Mouse (Mus musculus) stomach, postnatal 0 days (tissue): Measurements from ENCODE around the gene Serpina3m. TPM values are rescaled to one million over a fixed set of nuclear protein-coding genes. Genes with fewer than 3 reads are reported as not detected.
"Not testable (repeated sequence)": the region's sequence is repeated elsewhere in the genome, so short reads cannot be mapped to it uniquely, and the experiment has no call there.

ENCODE experiments used
- ATAC-seq: fragments of 200-750 bp; cut with Nextera tagmentation; 2 replicates; pipeline ENCODE4 v1.8.0; 2017; ENCODE audit not compliant: low FRiP score, low TSS enrichment
- DNase-seq: peaks from one replicate; pipeline ENCODE4 v3.0.0-alpha.2; 2016; ENCODE audit warnings: low spot score
- H3K27ac ChIP-seq: fragments of 300-500 bp; sonication (generic); replicated peaks from 2 replicates; pipeline ENCODE4 v1.5.1; 2014; ENCODE audit warnings: mild to moderate bottlenecking, control low read depth
- H3K27me3 ChIP-seq: fragments of 300-500 bp; sonication (generic); 2 replicates; pipeline ENCODE4 v1.6.1; 2014; ENCODE audit warnings: low read length; ENCODE audit not compliant: control insufficient read depth, insufficient read depth
- H3K36me3 ChIP-seq: fragments of 300-500 bp; sonication (generic); 2 replicates; pipeline ENCODE4 v1.6.1; 2014; ENCODE audit warnings: low read length, mixed read lengths; ENCODE audit not compliant: control insufficient read depth, insufficient read depth
- H3K4me1 ChIP-seq: fragments of 300-500 bp; sonication (generic); replicated peaks from 2 replicates; pipeline ENCODE4 v1.6.1; 2014; ENCODE audit warnings: antibody characterized with exemption; ENCODE audit not compliant: control insufficient read depth, insufficient read depth
- H3K4me2 ChIP-seq: fragments of 300-500 bp; sonication (generic); replicated peaks from 2 replicates; pipeline ENCODE4 v1.6.1; 2014; ENCODE audit warnings: low read depth, mild to moderate bottlenecking, control low read depth, moderate library complexity
- H3K4me3 ChIP-seq: fragments of 300-500 bp; sonication (generic); 2 replicates; pipeline ENCODE4 v1.5.1; 2014; ENCODE audit warnings: low read depth, low read length, control low read depth
- H3K9ac ChIP-seq: fragments of 300-500 bp; sonication (generic); 2 replicates; pipeline ENCODE4 v1.6.1; 2014; ENCODE audit warnings: mild to moderate bottlenecking, low read length, control low read depth, mixed read lengths
- H3K9me3 ChIP-seq: fragments of 300-500 bp; sonication (generic); 2 replicates; pipeline ENCODE4 v1.6.1; 2016; ENCODE audit warnings: low read length; ENCODE audit not compliant: control insufficient read depth
- CTCF ChIP-seq: IDR thresholded peaks from 2 replicates; pipeline ENCODE4 v1.5.1; 2016; ENCODE audit warnings: antibody characterized with exemption, low read depth, mild to moderate bottlenecking, moderate library complexity
- EP300 ChIP-seq: optimal IDR thresholded peaks from 2 replicates; pipeline ENCODE3; 2016; ENCODE audit warnings: antibody characterized with exemption
- whole genome bisulfite sequencing: fragments of 180-500 bp; shearing (Covaris S2); extraction: QIAGEN DNeasy Blood & Tissue Kit; methylation state at CpG from one replicate; pipeline ENCODE4 v1.1.7; 2014; 5-methylcytosine and 5-hydroxymethylcytosine counted together
- polyA plus RNA-seq: library from polyadenylated mRNA; unstranded; fragments of >200 nt; fragmentation: Nextera tagmentation; extraction: Ambion mirVana; gene quantifications from 2 replicates; pipeline ENCODE4 v1.2.1, GENCODE M21; 2015

The Serpina3m gene
- polyA plus RNA-seq: 0.30 TPM in 1 of 2 replicates, not detected in the other

- H3K4me1 ChIP-seq, H3K27ac ChIP-seq, H3K9me3 ChIP-seq, H3K9ac ChIP-seq, H3K4me2 ChIP-seq, H3K27me3 ChIP-seq, ATAC-seq, DNase-seq, H3K4me3 ChIP-seq, H3K36me3 ChIP-seq: not testable (repeated sequence)
- 84% methylated on average over 3 of the region's 3 CpGs for WGBS
These were observed at the start of gene Serpina3m, which contains the start of gene Serpina3k for GRCm38 (mm10) chr12:104338226-104338625. Gene Serpina3m (plus strand): TSS chr12:104338486. Gene Serpina3k (plus strand): TSS chr12:104338486.

GRCm38 (mm10) chr12:104289872-104290271 is 48.4 kb upstream of the Serpina3m start:
- Histone ChIP-seq H3K4me3 (no peak overlapping the region), H3K36me3 (no peaks in the 10 kb centered on the region), H3K27ac (no peak overlapping the region), H3K4me2 (no peak overlapping the region), H3K9me3 (no peaks in the 10 kb centered on the region), H3K9ac (no peak overlapping the region), H3K27me3 (no peaks in the 10 kb centered on the region), H3K4me1 (no peaks in the 10 kb centered on the region)
- ATAC-seq (no peak), DNase-seq (no peak)
- TF ChIP-seq CTCF (no peak), EP300 (no peak)
- 42% methylated on average over 3 of the region's 4 CpGs for WGBS

- Histone ChIP-seq H3K9me3 (no peaks in the 10 kb centered on the region), H3K27me3 (no peaks in the 10 kb centered on the region), H3K4me1 (no peaks in the 10 kb centered on the region), H3K4me2 (no peak overlapping the region), H3K4me3 (no peak overlapping the region), H3K9ac (no peak overlapping the region), H3K36me3 (no peaks in the 10 kb centered on the region), H3K27ac (no peak overlapping the region)
- no peak for ATAC-seq
- DNase-seq: no peak
- TF ChIP-seq CTCF: no peak
- no peak for TF ChIP-seq EP300
- 85% methylated on average over 2 of the region's 2 CpGs for WGBS
These were observed 44.3 kb upstream of the Serpina3m start for GRCm38 (mm10) chr12:104293963-104294362.

GRCm38 (mm10) chr12:104298049-104298448 is 40.2 kb upstream of the Serpina3m start:
- Histone ChIP-seq H3K36me3 (no peaks in the 10 kb centered on the region), H3K27me3 (no peaks in the 10 kb centered on the region), H3K4me1 (no peaks in the 10 kb centered on the region), H3K9ac (no peak overlapping the region), H3K9me3 (no peaks in the 10 kb centered on the region), H3K27ac (no peak overlapping the region), H3K4me2 (no peak overlapping the region), H3K4me3 (no peak overlapping the region)
- no peak for TF ChIP-seq EP300
- no peak for TF ChIP-seq CTCF
- ATAC-seq (no peak), DNase-seq (no peak)
- 89% methylated on average over 2 of the region's 2 CpGs for WGBS

GRCm38 (mm10) chr12:104305991-104306390 is 32.3 kb upstream of the Serpina3m start:
- no peak for DNase-seq

GRCm38 (mm10) chr12:104314253-104314652 is 24.0 kb upstream of the Serpina3m start, which contains the start of gene Serpina3j:
Gene Serpina3j (plus strand): TSS chr12:104314553.
- Histone ChIP-seq H3K4me1 (no peaks in the 10 kb centered on the region), H3K4me3 (no peak within 1 kb of the TSS), H3K9me3 (no peaks in the 10 kb centered on the region), H3K27me3 (no peaks in the 10 kb centered on the region), H3K36me3 (no peaks in the 10 kb centered on the region), H3K4me2 (no peak within 1 kb of the TSS), H3K27ac (no peak within 1 kb of the TSS), H3K9ac (no peak within 1 kb of the TSS)
- ATAC-seq (no peak), DNase-seq (no peak)
- WGBS: 85% methylated on average over 1 of the region's 1 CpGs
- TF ChIP-seq CTCF: no peak
- TF ChIP-seq EP300: no peak

More at GRCm38 (mm10) chr12:104305991-104306390, 32.3 kb upstream of the Serpina3m start:
- no peak for TF ChIP-seq CTCF
- no peak for ATAC-seq
- Histone ChIP-seq H3K27ac (no peak overlapping the region), H3K9ac (no peak overlapping the region), H3K27me3 (no peaks in the 10 kb centered on the region), H3K4me1 (no peaks in the 10 kb centered on the region), H3K9me3 (no peaks in the 10 kb centered on the region), H3K4me3 (no peak overlapping the region), H3K36me3 (no peaks in the 10 kb centered on the region), H3K4me2 (no peak overlapping the region)
- WGBS: 51% methylated on average over 4 of the region's 4 CpGs
